Mouse (Mus musculus) embryonic facial prominence, embryonic 15.5 days (tissue): Measurements from ENCODE around the gene Agrn. TPM values are rescaled to one million over a fixed set of nuclear protein-coding genes. Genes with fewer than 3 reads are reported as not detected.

Source experiments
- ATAC-seq: fragments of 200-750 bp; cut with Nextera tagmentation; 2 replicates; pipeline ENCODE4 v1.8.0; 2017; ENCODE audit warnings: low read depth, moderate TSS enrichment; ENCODE audit not compliant: insufficient number of reproducible peaks, low FRiP score, low TSS enrichment
- H3K27ac ChIP-seq: fragments of 300-500 bp; sonication (generic); replicated peaks from 2 replicates; pipeline ENCODE4 v1.5.1; 2015; ENCODE audit warnings: mild to moderate bottlenecking, inconsistent platforms
- H3K27me3 ChIP-seq: fragments of 300-500 bp; sonication (generic); 2 replicates; pipeline ENCODE4 v1.6.1; 2015; ENCODE audit warnings: inconsistent platforms
- H3K36me3 ChIP-seq: fragments of 300-500 bp; sonication (generic); 2 replicates; pipeline ENCODE4 v1.6.1; 2015; ENCODE audit warnings: mild to moderate bottlenecking, inconsistent platforms
- H3K4me1 ChIP-seq: fragments of 300-500 bp; sonication (generic); 2 replicates; pipeline ENCODE4 v1.6.1; 2015; ENCODE audit warnings: inconsistent platforms
- H3K4me2 ChIP-seq: fragments of 300-500 bp; sonication (generic); replicated peaks from 2 replicates; pipeline ENCODE4 v1.6.1; 2015; ENCODE audit warnings: mild to moderate bottlenecking, inconsistent platforms
- H3K4me3 ChIP-seq: fragments of 300-500 bp; sonication (generic); replicated peaks from 2 replicates; pipeline ENCODE4 v1.5.1; 2015; ENCODE audit warnings: mild to moderate bottlenecking, inconsistent platforms
- H3K9ac ChIP-seq: fragments of 300-500 bp; sonication (generic); 2 replicates; pipeline ENCODE4 v1.6.1; 2015; ENCODE audit warnings: inconsistent platforms
- H3K9me3 ChIP-seq: fragments of 300-500 bp; sonication (generic); replicated peaks from 2 replicates; pipeline ENCODE4 v1.6.1; 2016; ENCODE audit warnings: inconsistent platforms
- WGBS: fragments of 180-500 bp; shearing (Covaris S2); methylation state at CpG from one replicate; pipeline ENCODE4 v1.1.7; 2015; 5-methylcytosine and 5-hydroxymethylcytosine counted together
- polyA plus RNA-seq: library from polyadenylated mRNA; unstranded; fragments of >200 nt; fragmentation: Nextera tagmentation; extraction: Ambion mirVana; gene quantifications from 2 replicates; pipeline ENCODE4 v1.2.1, GENCODE M21; 2015

The Agrn gene
- polyA plus RNA-seq, 1 experiment from 2014 or later: 72.1 TPM

- Histone ChIP-seq H3K27me3 (peaks cover 6% of the 10 kb centered on the region), H3K36me3 (no peaks in the 10 kb centered on the region), H3K4me2 (no peak within 1 kb of the TSS), H3K4me3 (no peak within 1 kb of the TSS), H3K27ac (no peak within 1 kb of the TSS), H3K9me3 (no peaks in the 10 kb centered on the region), H3K9ac (no peak within 1 kb of the TSS), H3K4me1 (peaks cover 40% of the 10 kb centered on the region)
- whole genome bisulfite sequencing: 58% methylated on average over 10 of the region's 10 CpGs
- ATAC-seq: no peak
Measured at GRCm38 (mm10) chr4:156200623-156201475, 3.6 kb upstream of the Agrn start, which contains the start of gene Isg15. Isg15 (minus strand) TSS chr4:156200818.

GRCm38 (mm10) chr4:156197829-156198205 lies 529 bp upstream of the Agrn start:
- H3K36me3 ChIP-seq: peaks cover 6% of the 10 kb centered on the region; the same call in 1 of the 2 replicates
- H3K9ac ChIP-seq: peak overlapping the region; percentile 58
- peak; percentile 84 for ATAC-seq
- no peaks in the 10 kb centered on the region for H3K27me3 ChIP-seq
- WGBS: under 1% methylated on average over 26 of the region's 26 CpGs
- H3K9me3 ChIP-seq: no peaks in the 10 kb centered on the region
- H3K4me1 ChIP-seq: peaks cover 50% of the 10 kb centered on the region
- peak overlapping the region; percentile 84 for H3K4me2 ChIP-seq
- peak overlapping the region; percentile 90 for H3K27ac ChIP-seq
- H3K4me3 ChIP-seq: peak overlapping the region; percentile 93

- H3K4me2 ChIP-seq: peak overlapping the region; percentile 92
- peaks cover 15% of the 10 kb centered on the region for H3K36me3 ChIP-seq
- H3K9me3 ChIP-seq: no peaks in the 10 kb centered on the region
- H3K9ac ChIP-seq: peak overlapping the region; percentile 86
- H3K27me3 ChIP-seq: no peaks in the 10 kb centered on the region
- no peak for ATAC-seq
- H3K4me1 ChIP-seq: peaks cover 56% of the 10 kb centered on the region
- peak overlapping the region; percentile 93 for H3K4me3 ChIP-seq
- 3% methylated on average over 35 of the region's 35 CpGs for WGBS
- H3K27ac ChIP-seq: peak overlapping the region; percentile 76
Measured at GRCm38 (mm10) chr4:156195927-156196870, 1.1 kb downstream of the Agrn start.

GRCm38 (mm10) chr4:156194346-156194745 lies 2.9 kb downstream of the Agrn start:
- Histone ChIP-seq H3K36me3 (peaks cover 23% of the 10 kb centered on the region), H3K4me2 (0 out of 2 replicates have a peak overlapping the region, but pooled peaks have one; percentile 8), H3K27me3 (no peaks in the 10 kb centered on the region), H3K4me3 (0 out of 2 replicates have a peak overlapping the region, but pooled peaks have one; percentile 93), H3K9ac (no peak overlapping the region), H3K9me3 (no peaks in the 10 kb centered on the region), H3K27ac (no peak overlapping the region), H3K4me1 (peaks cover 64% of the 10 kb centered on the region)
- WGBS: 48% methylated on average over 6 of the region's 6 CpGs
- no peak for ATAC-seq

- Histone ChIP-seq H3K9me3 (no peaks in the 10 kb centered on the region), H3K4me2 (peak overlapping the region; percentile 8; the same call in 1 of the 2 replicates), H3K9ac (no peak overlapping the region), H3K4me1 (peaks cover 69% of the 10 kb centered on the region), H3K36me3 (peaks cover 23% of the 10 kb centered on the region), H3K27ac (peak overlapping the region; percentile 75; the same call in 1 of the 2 replicates), H3K4me3 (no peak overlapping the region), H3K27me3 (no peaks in the 10 kb centered on the region)
- WGBS: 60% methylated on average over 5 of the region's 5 CpGs
- no peak for ATAC-seq
Measured at GRCm38 (mm10) chr4:156193906-156194305, 3.4 kb downstream of the Agrn start.

GRCm38 (mm10) chr4:156193200-156193590 lies 4.1 kb downstream of the Agrn start:
- WGBS: 21% methylated on average over 2 of the region's 2 CpGs
- Histone ChIP-seq H3K9ac (no peak overlapping the region), H3K27ac (peak overlapping the region; percentile 75), H3K27me3 (no peaks in the 10 kb centered on the region), H3K4me3 (no peak overlapping the region), H3K4me1 (peaks cover 76% of the 10 kb centered on the region), H3K36me3 (peaks cover 23% of the 10 kb centered on the region), H3K9me3 (no peaks in the 10 kb centered on the region), H3K4me2 (peak overlapping the region; percentile 8)
- no peak for ATAC-seq

GRCm38 (mm10) chr4:156192421-156193199 lies 4.7 kb downstream of the Agrn start:
- peaks cover 78% of the 10 kb centered on the region for H3K4me1 ChIP-seq
- H3K9ac ChIP-seq: no peak overlapping the region
- H3K4me3 ChIP-seq: no peak overlapping the region
- H3K4me2 ChIP-seq: peak overlapping the region; percentile 8; the same call in 1 of the 2 replicates
- whole genome bisulfite sequencing: 38% methylated on average over 8 of the region's 8 CpGs
- H3K9me3 ChIP-seq: no peaks in the 10 kb centered on the region
- H3K27me3 ChIP-seq: no peaks in the 10 kb centered on the region
- no peak for ATAC-seq
- H3K27ac ChIP-seq: peak overlapping the region; percentile 75
- H3K36me3 ChIP-seq: peaks cover 23% of the 10 kb centered on the region

- Histone ChIP-seq H3K4me1 (peaks cover 81% of the 10 kb centered on the region), H3K27ac (0 out of 2 replicates have a peak overlapping the region, but pooled peaks have one; percentile 8), H3K4me3 (no peak overlapping the region), H3K27me3 (no peaks in the 10 kb centered on the region), H3K9ac (no peak overlapping the region), H3K9me3 (no peaks in the 10 kb centered on the region), H3K4me2 (no peak overlapping the region), H3K36me3 (peaks cover 27% of the 10 kb centered on the region)
- 23% methylated on average over 6 of the region's 6 CpGs for WGBS
- ATAC-seq: peak; percentile 13; the same call in 1 of the 2 replicates
Measured at GRCm38 (mm10) chr4:156188811-156189323, 8.4 kb downstream of the Agrn start.

- peaks cover 75% of the 10 kb centered on the region for H3K4me1 ChIP-seq
- peaks cover 27% of the 10 kb centered on the region for H3K36me3 ChIP-seq
- H3K4me2 ChIP-seq: no peak overlapping the region
- H3K9me3 ChIP-seq: no peaks in the 10 kb centered on the region
- H3K4me3 ChIP-seq: no peak overlapping the region
- no peak for ATAC-seq
- H3K27ac ChIP-seq: 0 out of 2 replicates have a peak overlapping the region, but pooled peaks have one; percentile 8
- 46% methylated on average over 5 of the region's 5 CpGs for WGBS
- no peak overlapping the region for H3K9ac ChIP-seq
- H3K27me3 ChIP-seq: no peaks in the 10 kb centered on the region
Measured at GRCm38 (mm10) chr4:156188162-156188810, 9.0 kb downstream of the Agrn start.
